Mouse (Mus musculus) hematopoietic stem cell, adult 5-6 weeks (primary cell): Measurements from ENCODE around the gene Bpifb1. TPM values are rescaled to one million over a fixed set of nuclear protein-coding genes. Genes with fewer than 3 reads are reported as not detected.
"Not testable (repeated sequence)": the region's sequence is repeated elsewhere in the genome, so short reads cannot be mapped to it uniquely, and the experiment has no call there.

Experiments used
- ATAC-seq, 2 experiments: fragments of 125-278 bp in 1 of 2; replicated peaks in 1 of 2; 2 replicates each; pipeline ENCODE4 v1.8.0; 2016 to 2017; ENCODE audit warnings: inconsistent platforms in 2 of 2, mild to moderate bottlenecking in 2 of 2, moderate number of reproducible peaks in 2 of 2, low read depth in 1 of 2, moderate TSS enrichment in 1 of 2; ENCODE audit not compliant: low FRiP score in 2 of 2, poor library complexity in 2 of 2, severe bottlenecking in 2 of 2, insufficient read depth in 1 of 2, low TSS enrichment in 1 of 2
- total RNA-seq: library from RNA; stranded (forward); fragments of 172-1452, 232-1000 nt; gene quantifications from 2 replicates; pipeline ENCODE4 v1.2.3, GENCODE M21; 2017

Bpifb1 gene
- total RNA-seq, 1 experiment from 2014 or later = not detected

DNA sequence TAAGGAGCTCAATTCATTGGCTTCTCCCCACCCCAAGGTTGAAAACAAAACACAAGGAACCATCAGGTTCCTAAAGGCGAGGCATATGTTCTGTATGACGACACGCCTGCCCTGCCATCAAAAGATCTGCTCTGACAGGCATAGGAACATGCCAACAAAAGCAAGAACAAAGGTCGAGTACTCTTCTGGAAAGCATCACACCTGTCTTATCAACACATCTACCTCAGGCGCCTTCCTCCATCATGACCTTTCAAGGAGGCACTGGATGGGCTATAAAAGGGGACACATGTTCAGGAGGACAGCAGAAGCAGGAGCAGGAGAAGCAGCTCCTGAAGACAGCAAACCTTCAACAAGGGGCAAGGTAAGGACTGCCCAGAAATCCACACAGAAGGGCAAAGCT is 66.9 kb downstream of the Bpifb1 start, which contains the start of gene Bpifb9a:
Gene Bpifb9a, plus strand, starts transcription at position 301 of the 400 bp plus-strand sequence.
- ATAC-seq = not testable (repeated sequence)

GRCm38 (mm10) chr2:154264397-154264796 is 73.8 kb downstream of the Bpifb1 start:
- ATAC-seq = peak in 1 of 2 experiments; percentile 72; a peak in 1 of 4 replicates

Other genes with a start within 250 kb of the Bpifb1 start
- gene Bpifa6, start 215.9 kb upstream of the Bpifb1 start, total RNA-seq = not detected in 2 replicates
- gene Bpifa2, start 182.6 kb upstream of the Bpifb1 start, total RNA-seq = not detected in 2 replicates
- not detected in 2 replicates for gene Bpifa3, start 60.5 kb upstream of the Bpifb1 start, total RNA-seq
- gene Bpifa1, start 47.9 kb upstream of the Bpifb1 start, total RNA-seq = not detected in 2 replicates
- gene Bpifa5, start 28.2 kb upstream of the Bpifb1 start, total RNA-seq = not detected in 2 replicates
- gene Bpifb5, start 32.9 kb downstream of the Bpifb1 start, total RNA-seq = 2.9 and 3.3 TPM in 2 replicates
- gene Bpifb9a, start 67.0 kb downstream of the Bpifb1 start, total RNA-seq = not detected in 2 replicates
- not detected in 2 replicates for gene Bpifb9b, start 116.4 kb downstream of the Bpifb1 start, total RNA-seq
- gene Cdk5rap1, start 182.2 kb downstream of the Bpifb1 start, total RNA-seq = 22.8 and 26.2 TPM in 2 replicates
- 0.69 TPM in 1 of 2 replicates, not detected in the other for gene Snta1, start 217.3 kb downstream of the Bpifb1 start, total RNA-seq
- 25.0 and 26.6 TPM in 2 replicates for gene Cbfa2t2, start 245.7 kb downstream of the Bpifb1 start, total RNA-seq